Comparison of ENCODE assay signal across 9 mouse cellular contexts in the genomic region with DNA sequence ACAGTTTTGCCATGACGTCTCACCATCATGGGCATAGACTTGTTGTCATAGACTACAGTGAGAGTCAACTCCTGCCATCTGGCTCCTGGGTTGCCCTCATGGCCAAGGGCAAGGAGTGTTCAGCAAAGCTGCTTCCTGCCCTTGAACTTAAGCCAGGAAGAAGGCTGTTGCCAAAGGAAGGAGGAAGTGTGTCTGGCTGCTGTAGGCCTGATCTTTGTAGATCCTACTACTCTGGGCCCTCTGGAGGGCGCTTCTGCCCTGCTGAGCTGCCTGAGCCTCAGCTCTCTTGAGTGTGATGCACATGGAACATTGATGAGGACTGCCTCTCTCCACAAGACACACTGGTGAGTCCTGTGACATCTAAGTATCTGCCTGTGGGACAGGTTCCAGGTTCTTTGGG. TPM values are rescaled to one million over a fixed set of nuclear protein-coding genes. Genes with fewer than 3 reads are reported as not detected.
A peak's percentile ranks its signal among the peaks of the same experiment; 100 is the strongest.
DNase-seq lines count a peak whose midpoint lies in the region; ATAC-seq lines count a peak whose summit lies in the region.
"Had no signal": no experiment of that assay in that cellular context is flagged by ENCODE, and none has a peak within 500 bp of the region (broad histone marks: within the 10 kb centered on the region; RNA-seq: fewer than 3 reads in every experiment).

No protein-coding gene starts in this region.

- intact Hi-C loops in heart, postnatal 25 days (cut with DNase I), result loop anchor here (1.0 kb wide), 1 partner anchor 25 kb away; no protein-coding TSS in a partner anchor

- H3K36me3 ChIP-seq in liver, embryonic 16.5 days (ENCODE audit: control insufficient read depth, insufficient read depth), result no peaks in the 10 kb centered on the region; the same call in 1 of the 2 replicates
- no peaks in the 10 kb centered on the region for H3K36me3 ChIP-seq in stomach, embryonic 16.5 days (ENCODE audit: control insufficient read depth, insufficient read depth, low read length)
- no peaks in the 10 kb centered on the region for H3K36me3 ChIP-seq in forebrain, embryonic 14.5 days (ENCODE audit: control insufficient read depth, insufficient read depth, low read length)

- no peaks in the 10 kb centered on the region for H3K9me3 ChIP-seq in liver, embryonic 16.5 days (replicated peaks; ENCODE audit: control insufficient read depth, low read length)
- no peaks in the 10 kb centered on the region for H3K9me3 ChIP-seq in stomach, embryonic 16.5 days (replicated peaks; ENCODE audit: control insufficient read depth, low read length)
- no peaks in the 10 kb centered on the region for H3K9me3 ChIP-seq in forebrain, embryonic 14.5 days (replicated peaks; ENCODE audit: control insufficient read depth, low read length)

- H3K4me3 ChIP-seq in liver, embryonic 16.5 days (ENCODE audit: low read depth, low read length), result no peak overlapping the region
- no peak overlapping the region for H3K4me3 ChIP-seq in stomach, embryonic 16.5 days (replicated peaks; ENCODE audit: low read length)
- no peak overlapping the region for H3K4me3 ChIP-seq in forebrain, embryonic 14.5 days (ENCODE audit: low read depth, low read length)
- H3K4me3 ChIP-seq: myocyte had no signal

- no peak overlapping the region for H3K4me2 ChIP-seq in liver, embryonic 16.5 days (ENCODE audit: low read depth, low read length)
- no peak overlapping the region for H3K4me2 ChIP-seq in stomach, embryonic 16.5 days (ENCODE audit: low read depth, low read length)
- H3K4me2 ChIP-seq in forebrain, embryonic 14.5 days (ENCODE audit: low read length), result no peak overlapping the region

- DNase-seq in embryo, embryonic 10 days (ENCODE audit: low spot score), result peak; percentile 8
- DNase-seq in embryo, embryonic 9.5 days (ENCODE audit: extremely low spot score), result no peak
- peak; percentile 57 for DNase-seq in ES-CJ7 (ENCODE audit: low read depth, low spot score)
- DNase-seq in cerebellum, postnatal 36 days, result peak; percentile 51 to 60
- peak; percentile 66 for DNase-seq in heart, postnatal 25 days (ENCODE audit: low spot score)
- no peak for DNase-seq in forebrain, embryonic 14.5 days (ENCODE audit: low spot score)

- H3K27ac ChIP-seq in liver, embryonic 16.5 days (ENCODE audit: low read length), result no peak overlapping the region
- 0 out of 2 replicates have a peak overlapping the region, but pooled peaks have one; percentile 3 for H3K27ac ChIP-seq in stomach, embryonic 16.5 days (ENCODE audit: low read length)
- no peak overlapping the region for H3K27ac ChIP-seq in forebrain, embryonic 14.5 days (ENCODE audit: low read depth, low read length)

- 29% methylated on average over 2 of the region's 2 CpGs for WGBS in liver, embryonic 16.5 days (ENCODE audit: insufficient replicate concordance)
- 62% methylated on average over 2 of the region's 2 CpGs for WGBS in stomach, embryonic 16.5 days
- WGBS in forebrain, embryonic 14.5 days, result 72% methylated on average over 2 of the region's 2 CpGs

- ATAC-seq in liver, embryonic 16.5 days (ENCODE audit: low read depth), result 0 out of 2 replicates have a peak, but pooled peaks have one; percentile 17
- no peak; the same call in 1 of the 2 replicates for ATAC-seq in stomach, embryonic 16.5 days (ENCODE audit: insufficient read depth, low FRiP score)
- ATAC-seq in forebrain, embryonic 14.5 days, result no peak

- H3K27me3 ChIP-seq in liver, embryonic 16.5 days (ENCODE audit: control insufficient read depth, insufficient read depth, low read depth, low read length), result no peaks in the 10 kb centered on the region
- no peaks in the 10 kb centered on the region for H3K27me3 ChIP-seq in stomach, embryonic 16.5 days (ENCODE audit: control insufficient read depth, insufficient read depth, low read length)
- H3K27me3 ChIP-seq in forebrain, embryonic 14.5 days (replicated peaks; ENCODE audit: control insufficient read depth, insufficient read depth, low read length), result no peaks in the 10 kb centered on the region

- H3K4me1 ChIP-seq in liver, embryonic 16.5 days (ENCODE audit: control insufficient read depth, low read depth, low read length), result peaks cover 81% of the 10 kb centered on the region
- peaks cover 32% of the 10 kb centered on the region for H3K4me1 ChIP-seq in stomach, embryonic 16.5 days (ENCODE audit: control insufficient read depth, insufficient read depth, low read length)
- no peaks in the 10 kb centered on the region for H3K4me1 ChIP-seq in forebrain, embryonic 14.5 days (ENCODE audit: control insufficient read depth, insufficient read depth, low read length)

- H3K9ac ChIP-seq in liver, embryonic 16.5 days (ENCODE audit: low read depth, low read length), result no peak overlapping the region
- no peak overlapping the region for H3K9ac ChIP-seq in stomach, embryonic 16.5 days (ENCODE audit: low read length)
- no peak overlapping the region for H3K9ac ChIP-seq in forebrain, embryonic 14.5 days (ENCODE audit: low read length)

RNA-seq across cellular contexts. Expression of a gene that starts 20.8 kb away (rescaled TPM):
- total RNA-seq in heart, postnatal 25 days (2021), result 10 to 100 TPM; 11.7 to 13.3 TPM
- 12.9 and 16.8 TPM in 2 replicates for polyA plus RNA-seq in liver, embryonic 16.5 days (2015; fragmentation: Nextera tagmentation; extraction: Ambion mirVana)
- 18.6 and 20.5 TPM in 2 replicates for polyA plus RNA-seq in stomach, embryonic 16.5 days (2015; fragmentation: Nextera tagmentation; extraction: Ambion mirVana)
- 15.1 TPM in 2 replicates for polyA plus RNA-seq in forebrain, embryonic 14.5 days (2014; fragmentation: Nextera tagmentation; extraction: Ambion mirVana)

RNA-seq across cellular contexts. Expression of a gene that starts 32.3 kb away (rescaled TPM):
- total RNA-seq in heart, postnatal 25 days (2021), result 10 to 100 TPM; 73.6 to 76.6 TPM
- 27.6 and 29.0 TPM in 2 replicates for polyA plus RNA-seq in liver, embryonic 16.5 days (2015; fragmentation: Nextera tagmentation; extraction: Ambion mirVana)
- polyA plus RNA-seq in stomach, embryonic 16.5 days (2015; fragmentation: Nextera tagmentation; extraction: Ambion mirVana), result 53.6 and 53.9 TPM in 2 replicates
- polyA plus RNA-seq in forebrain, embryonic 14.5 days (2014; fragmentation: Nextera tagmentation; extraction: Ambion mirVana), result 49.1 and 57.9 TPM in 2 replicates

RNA-seq across cellular contexts. Expression of a gene that starts 32.6 kb away (rescaled TPM):
- 100 to 1,000 TPM; 130 to 135 TPM for total RNA-seq in heart, postnatal 25 days (2021)
- 155 and 158 TPM in 2 replicates for polyA plus RNA-seq in liver, embryonic 16.5 days (2015; fragmentation: Nextera tagmentation; extraction: Ambion mirVana)
- polyA plus RNA-seq in stomach, embryonic 16.5 days (2015; fragmentation: Nextera tagmentation; extraction: Ambion mirVana), result 291 and 298 TPM in 2 replicates
- 363 and 380 TPM in 2 replicates for polyA plus RNA-seq in forebrain, embryonic 14.5 days (2014; fragmentation: Nextera tagmentation; extraction: Ambion mirVana)

RNA-seq across cellular contexts. Expression of a gene that starts 34.1 kb away (rescaled TPM):
- 10 to 100 TPM; 21.5 to 25.1 TPM for total RNA-seq in heart, postnatal 25 days (2021)
- polyA plus RNA-seq in liver, embryonic 16.5 days (2015; fragmentation: Nextera tagmentation; extraction: Ambion mirVana), result 35.0 and 38.0 TPM in 2 replicates
- polyA plus RNA-seq in stomach, embryonic 16.5 days (2015; fragmentation: Nextera tagmentation; extraction: Ambion mirVana), result 104 and 111 TPM in 2 replicates
- polyA plus RNA-seq in forebrain, embryonic 14.5 days (2014; fragmentation: Nextera tagmentation; extraction: Ambion mirVana), result 59.0 and 75.1 TPM in 2 replicates

RNA-seq across cellular contexts. Expression of a gene that starts 48.6 kb away (rescaled TPM):
- total RNA-seq in heart, postnatal 25 days (2021), result 10 to 100 TPM; 37.0 to 37.7 TPM
- polyA plus RNA-seq in liver, embryonic 16.5 days (2015; fragmentation: Nextera tagmentation; extraction: Ambion mirVana), result 25.1 and 32.3 TPM in 2 replicates
- 65.2 and 68.3 TPM in 2 replicates for polyA plus RNA-seq in stomach, embryonic 16.5 days (2015; fragmentation: Nextera tagmentation; extraction: Ambion mirVana)
- polyA plus RNA-seq in forebrain, embryonic 14.5 days (2014; fragmentation: Nextera tagmentation; extraction: Ambion mirVana), result 135 and 147 TPM in 2 replicates

Comparison
In these comparisons a context has a peak if more than half of its experiments do, and no peak if none do; other contexts are left out.
1. DNase-seq: peak in embryo, embryonic 10 days (single experiment), ES-CJ7 (single experiment), cerebellum, postnatal 36 days (2 of 2) and heart, postnatal 25 days (single experiment); none in embryo, embryonic 9.5 days (single experiment) and forebrain, embryonic 14.5 days (single experiment).